Mouse (Mus musculus) T-helper 1 cell (primary cell): ENCODE data around the gene Muc5ac.
"Not testable (repeated sequence)": the region's sequence is repeated elsewhere in the genome, so short reads cannot be mapped to it uniquely, and the experiment has no call there.

ENCODE experiments used
- in situ Hi-C: fragments of 300-600 bp; cut with MboI, MseI; formaldehyde crosslinking; loops from one replicate; pipeline ENCODE4 v1.15.1; 2025; ENCODE audit warnings: high pct_unique_total_duplicates

The Muc5ac gene

GRCm38 (mm10) chr7:141788677-141789452 is at the start of gene Muc5ac:
TSS of gene Muc5ac (plus strand) at chr7:141788972.
- in situ Hi-C loops, result no loop called here

GRCm38 (mm10) chr7:141747451-141748100 is 41.2 kb upstream of the Muc5ac start:
- in situ Hi-C loops, result loop anchor here (5.0 to 10.0 kb wide), 3 partner anchors 45 to 103 kb away; no protein-coding TSS in a partner anchor

GRCm38 (mm10) chr7:141752513-141752912 is 36.3 kb upstream of the Muc5ac start:
- in situ Hi-C loops, result loop anchor here (10.0 kb wide), 2 partner anchors 172 to 618 kb away; no protein-coding TSS in a partner anchor

- in situ Hi-C loops, result loop anchor here (5.0 to 10.0 kb wide), 3 partner anchors 169 to 621 kb away; no protein-coding TSS in a partner anchor
Observed at GRCm38 (mm10) chr7:141755831-141756230, 32.9 kb upstream of the Muc5ac start.

- in situ Hi-C loops, result loop anchor here (5.0 to 10.0 kb wide), 3 partner anchors 167 to 623 kb away; no protein-coding TSS in a partner anchor
Observed at GRCm38 (mm10) chr7:141758291-141758690, 30.5 kb upstream of the Muc5ac start.

GRCm38 (mm10) chr7:141770521-141770920 is 18.3 kb upstream of the Muc5ac start:
- in situ Hi-C loops, result no loop called here

GRCm38 (mm10) chr7:141770988-141771387 is 17.8 kb upstream of the Muc5ac start:
- in situ Hi-C loops, result no loop called here

GRCm38 (mm10) chr7:141772058-141772557 is 16.7 kb upstream of the Muc5ac start:
- in situ Hi-C loops, result no loop called here

GRCm38 (mm10) chr7:141774855-141775254 is 13.9 kb upstream of the Muc5ac start:
- in situ Hi-C loops, result no loop called here

GRCm38 (mm10) chr7:141776199-141776598 is 12.6 kb upstream of the Muc5ac start:
- in situ Hi-C loops, result no loop called here

GRCm38 (mm10) chr7:141794251-141794650 is 5.5 kb downstream of the Muc5ac start:
- in situ Hi-C loops, result loop anchor here (5.0 kb wide), 1 partner anchor 47 kb away; no protein-coding TSS in a partner anchor

- in situ Hi-C loops, result no loop called here
Observed at GRCm38 (mm10) chr7:141803206-141803605, 14.4 kb downstream of the Muc5ac start.

GRCm38 (mm10) chr7:141805384-141805783 is 16.6 kb downstream of the Muc5ac start:
- in situ Hi-C loops, result no loop called here

GRCm38 (mm10) chr7:141807823-141808222 is 19.1 kb downstream of the Muc5ac start:
- in situ Hi-C loops, result not testable (repeated sequence)

- in situ Hi-C loops, result not testable (repeated sequence)
Observed at GRCm38 (mm10) chr7:141809933-141810332, 21.2 kb downstream of the Muc5ac start.

- in situ Hi-C loops, result no loop called here
Observed at GRCm38 (mm10) chr7:141813321-141813720, 24.5 kb downstream of the Muc5ac start.

- in situ Hi-C loops, result no loop called here
Observed at GRCm38 (mm10) chr7:141815361-141815760, 26.6 kb downstream of the Muc5ac start.

- in situ Hi-C loops, result no loop called here
Observed at GRCm38 (mm10) chr7:141817355-141818075, 28.7 kb downstream of the Muc5ac start.

- in situ Hi-C loops, result no loop called here
Observed at GRCm38 (mm10) chr7:141818267-141818666, 29.5 kb downstream of the Muc5ac start.

- in situ Hi-C loops, result no loop called here
Observed at GRCm38 (mm10) chr7:141822582-141823261, 34.0 kb downstream of the Muc5ac start.

- in situ Hi-C loops, result no loop called here
Observed at GRCm38 (mm10) chr7:141823699-141824098, 34.9 kb downstream of the Muc5ac start.
